Mouse (Mus musculus): ENCODE measurements around the gene Rps6ka6.

DNA sequence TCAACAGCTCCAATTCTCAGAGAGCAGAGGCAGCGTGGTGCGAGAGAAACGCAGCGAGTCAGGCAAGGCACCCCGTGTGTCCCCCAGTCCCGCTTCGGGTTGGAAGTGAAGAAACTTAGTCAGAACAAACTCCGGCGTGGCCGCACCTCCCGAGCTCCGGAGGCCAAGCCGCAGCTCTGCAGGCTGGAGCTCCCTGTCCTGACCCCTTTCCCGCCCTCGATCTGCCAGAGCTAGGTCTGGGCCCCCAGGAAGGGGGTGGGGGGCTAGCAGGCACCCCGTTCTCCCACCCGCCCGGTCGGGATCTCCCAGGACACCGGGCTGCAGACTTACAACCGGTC is 75.3 kb downstream of the Rps6ka6 start:
- TF ChIP-seq POLR2A (IDR thresholded peaks at IDR 0.05; ENCODE audit: control insufficient read depth in 1 of 2, insufficient read depth in 1 of 2, low read depth in 1 of 2, low read length in 2 of 2, poor library complexity in 1 of 2) (no peak), UBTF (IDR thresholded peaks at IDR 0.05; ENCODE audit: borderline replicate concordance, insufficient read depth, low read depth, low read length) (no peak), MAX (IDR thresholded peaks at IDR 0.05; ENCODE audit: low read length) (no peak), HCFC1 (IDR thresholded peaks at IDR 0.05; ENCODE audit: low read depth, low read length) (no peak), CHD1 (IDR thresholded peaks at IDR 0.05; ENCODE audit: low read depth, low read length) (no peak), SMC3 (IDR thresholded peaks at IDR 0.05; ENCODE audit: low read depth, low read length) (no peak), EP300 (IDR thresholded peaks at IDR 0.05; ENCODE audit: low read depth in 1 of 2, low read length in 2 of 2) (no peak), CTCF (IDR thresholded peaks at IDR 0.05 in 2 of 3, conservative IDR thresholded peaks at IDR 0.05 in 1 of 3; ENCODE audit: control insufficient read depth in 1 of 3, insufficient read depth in 1 of 3, low read depth in 2 of 3, low read length in 3 of 3, poor library complexity in 1 of 3, severe bottlenecking in 1 of 3) (no peak), ELF1 (IDR thresholded peaks at IDR 0.05; ENCODE audit: low read depth, low read length) (no peak), ZC3H11A (IDR thresholded peaks at IDR 0.05; ENCODE audit: low read depth, low read length) (no peak), MXI1 (IDR thresholded peaks at IDR 0.05; ENCODE audit: low read depth, low read length) (no peak), E2F4 (IDR thresholded peaks at IDR 0.05; ENCODE audit: borderline replicate concordance, low read depth, low read length) (no peak)
